8 mouse cellular contexts compared by ENCODE assay signal in the genomic region with DNA sequence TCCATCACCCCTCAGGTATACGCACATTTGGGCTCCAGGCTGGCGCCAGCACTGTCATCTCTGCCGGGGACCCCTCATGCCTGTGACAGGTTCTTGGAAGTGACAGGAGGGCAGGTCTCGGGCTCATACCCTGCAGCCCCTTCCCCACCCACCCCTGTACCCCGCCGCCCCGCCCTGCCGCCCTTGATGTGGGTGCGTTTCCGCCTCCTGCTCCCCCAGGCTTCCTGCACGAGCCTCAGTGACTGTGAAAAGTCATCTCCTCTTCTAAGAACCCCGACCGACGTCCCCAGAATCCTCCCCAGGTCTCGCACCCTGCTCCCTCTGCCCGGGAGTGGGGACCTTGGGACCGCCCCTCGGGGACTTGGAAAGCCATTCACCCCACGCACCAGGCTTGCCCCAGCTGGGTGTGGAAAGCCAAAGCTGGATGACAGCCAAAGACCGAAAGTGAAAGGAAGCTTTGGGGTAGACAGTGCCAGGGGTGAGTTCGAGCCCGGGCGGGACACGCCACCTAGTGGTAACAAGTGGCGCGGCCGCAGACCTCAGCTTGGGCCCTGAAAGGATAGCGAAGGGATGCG. TPM values are rescaled to one million over a fixed set of nuclear protein-coding genes. Genes with fewer than 3 reads are reported as not detected.
DNase-seq lines count a peak whose midpoint lies in the region; ATAC-seq lines count a peak whose summit lies in the region.

A gene (minus strand): TSS at position 239 of the 575 bp plus-strand sequence.
A gene (minus strand): TSS at position 440 of the 575 bp plus-strand sequence.

- H3K36me3 ChIP-seq in hindbrain, embryonic 16.5 days (ENCODE audit: control insufficient read depth, insufficient read depth, low read length), result no peaks in the 10 kb centered on the region
- H3K36me3 ChIP-seq in macrophage (ENCODE audit: inconsistent target), result no peaks in the 10 kb centered on the region

- peak; percentile 78 for ATAC-seq in hindbrain, embryonic 16.5 days

- 3% methylated on average over 28 of the region's 29 CpGs for WGBS in hindbrain, embryonic 16.5 days
- 1% methylated on average over 21 of the region's 29 CpGs for WGBS in macrophage (ENCODE audit: missing documents)

- H3K9me3 ChIP-seq in hindbrain, embryonic 16.5 days (ENCODE audit: control insufficient read depth, low read length), result no peaks in the 10 kb centered on the region

- no peaks in the 10 kb centered on the region for H3K79me2 ChIP-seq in macrophage (ENCODE audit: inconsistent target)

- H3K4me3 ChIP-seq in hindbrain, embryonic 16.5 days (ENCODE audit: low read length), result peak within 1 kb of the TSS; percentile 37
- H3K4me3 ChIP-seq in macrophage (ENCODE audit: inconsistent target), result peak within 1 kb of the TSS; percentile 62

- peak within 1 kb of the TSS; percentile 63 for H3K4me2 ChIP-seq in hindbrain, embryonic 16.5 days (ENCODE audit: low read length)

- H3K27ac ChIP-seq in hindbrain, embryonic 16.5 days (ENCODE audit: low read depth, low read length), result no peak within 1 kb of the TSS
- H3K27ac ChIP-seq in macrophage, result peak within 1 kb of the TSS; percentile 71

- H3K4me1 ChIP-seq in hindbrain, embryonic 16.5 days (ENCODE audit: control insufficient read depth, insufficient read depth, low read depth, low read length), result no peaks in the 10 kb centered on the region

- no peaks in the 10 kb centered on the region for H3K27me3 ChIP-seq in hindbrain, embryonic 16.5 days (replicated peaks; ENCODE audit: control insufficient read depth, insufficient read depth, low read length)

- peak; percentile 92 for DNase-seq in T-cell, adult 2 months (ENCODE audit: low spot score)
- DNase-seq in cerebellum, postnatal 4 days (ENCODE audit: low spot score in 2 of 2), result peak; percentile 78 to 91
- DNase-seq in gastrocnemius, adult 18-20 months (ENCODE audit: low spot score), result peak; percentile 96
- peak; percentile 87 to 90 for DNase-seq in left cerebral cortex, adult 18-20 months (ENCODE audit: low spot score in 2 of 2)
- DNase-seq in retina, postnatal 7 days (ENCODE audit: low read depth, low spot score), result peak; percentile 84
- DNase-seq in urinary bladder, adult 18-20 months (ENCODE audit: low spot score in 2 of 2), result peak; percentile 90 to 91

- H3K9ac ChIP-seq in hindbrain, embryonic 16.5 days (ENCODE audit: low read depth, low read length), result peak within 1 kb of the TSS; percentile 65

RNA-seq across cellular contexts. Expression of the first gene that starts in this region (rescaled TPM):
- total RNA-seq in gastrocnemius, adult 18-20 months (2021), result 1 to 10 TPM in 1 of 2 experiments, not detected in 1; 1.2 TPM
- 0.16 and 0.37 TPM in 2 replicates for polyA plus RNA-seq in hindbrain, embryonic 16.5 days (2015; fragmentation: Nextera tagmentation; extraction: Ambion mirVana)
- total RNA-seq in left cerebral cortex, adult 18-20 months (2021), result not detected
- total RNA-seq in macrophage (2018; cell fraction: chromatin; rRNA removed), result not detected
- under 1 TPM in 5 of 26 experiments, not detected in 21; 0.09 to 0.16 (median 0.12) TPM for total RNA-seq in macrophage (2018; cell fraction: cytosol; rRNA removed)
- total RNA-seq in macrophage (2018; cell fraction: nucleus; rRNA removed), result 1 to 10 TPM in 1 of 26 experiments, not detected in 25; 2.2 TPM
- not detected in 3 replicates for polyA plus RNA-seq in macrophage (2018)

RNA-seq across cellular contexts. Expression of the second gene that starts in this region (rescaled TPM):
- total RNA-seq in gastrocnemius, adult 18-20 months (2021), result 1 to 10 TPM; 1.8 to 3.0 TPM
- 2.0 and 2.8 TPM in 2 replicates for polyA plus RNA-seq in hindbrain, embryonic 16.5 days (2015; fragmentation: Nextera tagmentation; extraction: Ambion mirVana)
- total RNA-seq in left cerebral cortex, adult 18-20 months (2021), result 1 to 10 TPM; 8.4 to 9.7 TPM
- total RNA-seq in macrophage (2018; cell fraction: chromatin; rRNA removed), result 10 to 100 TPM in 25 of 26 experiments, 1 to 10 TPM in 1; 5.1 to 67.4 (median 27.4) TPM
- total RNA-seq in macrophage (2018; cell fraction: cytosol; rRNA removed), result 10 to 100 TPM in 14 of 26 experiments, 1 to 10 TPM in 12; 4.7 to 15.9 (median 10.5) TPM
- 10 to 100 TPM in 22 of 26 experiments, 1 to 10 TPM in 4; 7.7 to 42.8 (median 25.9) TPM for total RNA-seq in macrophage (2018; cell fraction: nucleus; rRNA removed)
- polyA plus RNA-seq in macrophage (2018), result 4.4 to 9.9 TPM (median 8.0 TPM) in 3 replicates
